Mouse (Mus musculus): Measurements from ENCODE around the gene Grifin.

Grifin gene

DNA sequence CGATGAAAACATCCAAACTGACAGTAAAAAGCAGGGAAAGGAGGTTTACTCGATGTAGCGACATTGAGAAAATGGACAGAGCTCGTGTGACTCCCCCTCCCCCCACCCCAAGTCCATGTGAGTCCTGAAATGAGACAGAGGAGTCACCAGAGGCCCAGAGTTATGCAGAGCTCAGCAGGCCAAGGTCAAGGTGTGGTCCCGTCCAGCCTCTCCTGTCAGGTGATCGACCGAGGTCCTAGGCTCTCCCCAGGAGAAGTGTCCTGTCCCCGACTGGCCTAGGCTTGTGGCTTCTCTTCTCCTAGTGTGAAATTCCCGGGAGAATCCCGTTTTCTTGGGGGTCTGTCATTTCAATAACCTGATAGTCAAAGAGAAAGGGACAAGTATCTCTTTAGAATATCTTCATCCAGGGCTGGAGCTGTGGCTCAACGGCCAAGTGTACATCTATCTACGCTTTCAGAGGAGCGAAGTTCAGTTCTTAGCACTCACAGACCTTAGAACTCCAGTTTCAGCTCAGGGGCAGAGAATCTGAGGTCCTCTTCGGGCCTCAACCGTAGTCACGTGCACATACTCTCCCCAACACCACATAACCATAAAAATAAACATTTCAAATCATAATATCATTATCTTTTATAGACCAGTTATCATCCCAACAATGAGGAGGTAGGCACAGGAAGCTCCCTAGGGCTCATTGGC lies 24.4 kb upstream of the Grifin start:
- DNase-seq (ENCODE audit: low read depth, low spot score), result no peak

GRCm38 (mm10) chr5:140583732-140584368 lies 19.0 kb upstream of the Grifin start:
- peak; percentile 83 for DNase-seq (ENCODE audit: low read depth, low spot score)

GRCm38 (mm10) chr5:140582995-140583731 lies 18.3 kb upstream of the Grifin start:
- DNase-seq (ENCODE audit: low read depth, low spot score), result peak; percentile 47

GRCm38 (mm10) chr5:140581569-140581968 lies 16.7 kb upstream of the Grifin start:
- peak; percentile 83 for DNase-seq (ENCODE audit: low read depth, low spot score)

- peak; percentile 81 for DNase-seq (ENCODE audit: low read depth, low spot score)
Measured at GRCm38 (mm10) chr5:140579771-140580170, 14.9 kb upstream of the Grifin start.

GRCm38 (mm10) chr5:140579221-140579620 lies 14.3 kb upstream of the Grifin start:
- no peak for DNase-seq (ENCODE audit: low read depth, low spot score)

DNA sequence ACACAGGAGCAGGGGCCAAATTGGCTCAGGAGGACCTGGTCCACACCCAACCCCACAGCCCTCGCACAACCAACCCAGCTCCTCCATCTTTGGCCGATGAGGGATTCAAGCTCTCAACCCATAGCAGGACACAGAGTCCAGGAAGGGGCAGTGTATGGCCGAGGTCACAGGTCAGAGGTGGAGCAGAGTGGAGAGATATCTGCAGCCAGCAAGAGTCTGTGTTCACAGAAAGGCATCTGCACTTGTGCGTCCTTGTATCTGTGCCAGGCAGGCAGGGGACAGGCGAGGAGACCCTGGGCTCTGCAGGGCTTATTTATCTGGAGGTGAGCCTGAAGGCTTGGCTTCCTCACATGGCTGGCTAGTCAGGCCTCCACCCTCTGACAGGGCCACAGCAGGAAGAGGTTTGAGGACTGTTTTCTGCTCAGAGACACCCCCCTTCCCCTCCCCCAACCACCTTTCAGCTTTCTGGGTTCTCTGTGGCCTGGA lies 10.6 kb upstream of the Grifin start:
- DNase-seq (ENCODE audit: low read depth, low spot score), result no peak

GRCm38 (mm10) chr5:140572611-140573010 lies 7.7 kb upstream of the Grifin start:
- no peak for DNase-seq (ENCODE audit: low read depth, low spot score)

GRCm38 (mm10) chr5:140571673-140572072 lies 6.8 kb upstream of the Grifin start:
- DNase-seq (ENCODE audit: low read depth, low spot score), result no peak

- DNase-seq (ENCODE audit: low read depth, low spot score), result no peak
Measured at GRCm38 (mm10) chr5:140571201-140571600, 6.3 kb upstream of the Grifin start.

GRCm38 (mm10) chr5:140570223-140570870 lies 5.5 kb upstream of the Grifin start:
- DNase-seq (ENCODE audit: low read depth, low spot score), result no peak

DNA sequence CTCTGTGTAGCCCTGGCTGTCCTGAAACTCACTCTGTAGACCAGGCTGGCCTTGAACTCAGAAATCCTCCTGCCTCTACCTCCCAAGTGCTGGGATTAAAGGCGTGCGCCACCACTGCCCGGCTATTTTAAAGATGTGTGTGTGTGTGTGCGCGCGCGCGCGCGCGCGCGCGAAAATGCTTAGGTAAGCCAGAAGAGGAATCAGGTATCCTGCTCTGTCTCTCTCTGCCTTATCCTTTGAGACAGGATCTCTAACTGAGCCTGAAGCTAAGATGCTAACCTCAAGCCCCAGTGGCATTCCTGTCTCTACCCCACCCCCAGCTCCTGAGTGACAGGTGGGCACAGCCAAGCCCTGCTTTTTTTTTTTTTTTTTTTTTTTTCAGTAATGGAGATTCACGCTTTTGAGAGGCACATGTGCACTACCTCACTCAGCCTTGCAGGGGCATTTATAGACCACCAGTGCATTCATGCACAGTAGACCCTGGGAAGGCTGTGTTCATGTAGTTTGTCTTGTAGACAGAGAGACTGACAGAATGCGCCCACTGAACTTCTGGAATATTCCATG lies 4.2 kb upstream of the Grifin start:
- DNase-seq (ENCODE audit: low read depth, low spot score), result no peak

- DNase-seq (ENCODE audit: low read depth, low spot score), result peak; percentile 70
Measured at GRCm38 (mm10) chr5:140568321-140568970, 3.6 kb upstream of the Grifin start.

DNA sequence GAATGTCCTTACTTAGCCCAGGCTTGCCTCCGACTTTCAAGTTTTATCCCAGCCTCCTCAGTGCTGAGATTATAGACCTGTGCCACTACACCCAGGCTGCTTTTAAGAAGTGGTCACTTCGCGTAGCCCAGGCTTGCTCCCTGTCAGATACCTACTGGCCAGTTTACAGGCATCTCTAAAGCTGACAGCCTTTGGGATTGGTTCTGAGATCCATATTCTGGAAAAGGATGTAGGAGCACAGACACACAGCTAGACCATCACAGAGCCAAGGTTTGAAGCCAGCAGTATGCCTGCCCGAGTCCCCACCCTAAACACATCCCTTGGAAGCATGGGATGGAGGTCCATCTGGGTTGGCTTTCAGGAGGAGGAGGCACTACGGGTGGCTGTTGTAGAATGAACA lies 2.9 kb upstream of the Grifin start:
- no peak for DNase-seq (ENCODE audit: low read depth, low spot score)

DNA sequence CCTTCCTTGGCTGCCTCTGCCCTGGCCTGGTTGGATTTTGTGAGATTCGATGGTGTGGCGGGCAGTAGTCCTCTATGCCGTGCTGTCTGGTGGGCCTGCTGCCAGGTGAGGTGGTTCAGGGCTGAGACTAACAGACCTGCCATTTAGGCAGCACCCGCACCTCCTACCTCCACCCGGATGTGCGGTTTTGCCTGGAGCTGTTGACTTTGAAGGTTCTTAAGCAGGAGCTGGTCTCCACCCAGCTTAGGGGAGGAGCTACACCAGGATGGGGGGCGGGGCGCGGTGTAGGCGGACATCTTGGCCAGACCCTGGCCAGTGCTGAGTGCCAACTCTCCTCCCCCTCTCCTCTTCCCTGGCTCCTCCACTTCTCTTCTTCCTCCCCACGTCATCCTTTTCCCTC lies 2.5 kb upstream of the Grifin start:
- no peak for DNase-seq (ENCODE audit: low read depth, low spot score)

DNA sequence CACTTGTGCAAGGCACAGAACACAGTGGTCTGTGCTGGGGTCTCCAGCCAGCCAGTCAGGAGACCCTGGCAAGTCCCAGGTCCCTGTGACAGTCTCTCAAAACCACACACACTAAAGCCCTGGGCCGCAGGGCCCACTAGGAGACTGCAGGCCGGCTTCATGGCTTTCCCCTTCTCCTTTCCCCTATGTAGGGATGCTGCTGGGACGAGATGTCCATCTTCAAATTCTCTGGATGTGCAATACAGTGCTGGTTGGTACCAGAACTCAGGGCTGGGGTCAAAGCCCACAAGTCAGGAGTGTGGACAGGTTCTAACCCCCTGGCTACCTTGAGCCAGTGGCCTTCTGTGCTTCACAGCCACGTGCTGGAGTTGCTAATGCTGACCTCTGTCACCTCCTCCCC lies 1.4 kb upstream of the Grifin start:
- no peak for DNase-seq (ENCODE audit: low read depth, low spot score)

DNA sequence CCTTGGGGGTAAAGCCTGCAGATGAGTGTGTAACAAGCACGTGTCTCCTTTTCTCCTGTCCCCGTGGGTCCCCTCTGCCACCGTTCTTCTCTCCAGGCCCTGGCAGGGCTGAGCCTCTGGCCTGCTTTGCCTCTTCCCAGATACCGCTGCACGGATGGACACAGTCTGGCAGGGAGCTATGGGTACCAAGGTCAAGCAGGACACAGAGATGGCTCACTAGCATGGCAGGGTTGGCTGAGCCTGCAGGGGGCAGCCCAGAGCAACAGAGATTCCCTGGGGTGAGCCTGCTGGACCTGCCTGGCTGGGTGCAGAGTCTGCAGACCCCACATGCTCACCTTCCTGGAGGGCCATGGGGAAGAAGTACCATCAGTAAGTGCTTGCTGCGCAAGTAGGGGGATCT lies 985 bp upstream of the Grifin start:
- DNase-seq (ENCODE audit: low read depth, low spot score), result no peak

DNA sequence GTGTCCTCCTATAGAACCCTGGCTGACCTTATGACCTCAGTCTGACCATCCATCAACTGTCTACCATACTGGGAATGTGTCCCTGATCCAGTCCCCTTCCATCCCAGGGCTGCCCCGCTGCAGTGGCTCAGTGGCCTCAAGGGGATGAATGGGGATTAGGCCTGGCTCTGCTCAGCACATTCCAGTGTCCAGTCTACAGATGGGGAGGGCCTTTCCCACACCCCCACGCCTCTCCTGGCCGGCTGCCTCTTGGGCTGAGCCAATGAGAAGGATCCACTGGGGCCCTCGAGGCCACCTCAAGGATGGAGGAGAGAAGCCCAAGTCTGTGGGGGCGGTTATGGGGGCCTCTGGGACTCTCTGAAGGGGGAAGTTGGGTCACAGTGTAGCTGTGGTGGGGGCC lies 580 bp upstream of the Grifin start:
- no peak for DNase-seq (ENCODE audit: low read depth, low spot score)

DNA sequence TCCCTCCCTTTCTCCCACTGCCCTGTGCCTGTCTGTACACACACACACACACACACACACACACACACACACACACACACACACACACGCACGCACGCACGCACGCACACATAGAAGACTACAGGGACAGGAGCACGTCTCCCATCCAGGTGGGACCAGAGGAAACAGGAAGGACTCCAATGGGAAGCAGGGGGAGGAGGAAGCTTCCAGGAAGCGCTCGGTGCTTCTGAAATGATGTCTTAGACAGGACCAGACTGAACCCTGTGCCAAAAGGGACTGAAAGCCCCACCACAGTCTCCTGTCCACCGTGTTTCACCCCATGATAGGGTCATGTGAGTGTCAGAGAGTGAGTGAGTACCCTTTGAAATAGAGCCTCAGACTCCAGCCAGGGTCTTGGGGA lies 2.3 kb downstream of the Grifin start:
- no peak for DNase-seq (ENCODE audit: low read depth, low spot score)

DNA sequence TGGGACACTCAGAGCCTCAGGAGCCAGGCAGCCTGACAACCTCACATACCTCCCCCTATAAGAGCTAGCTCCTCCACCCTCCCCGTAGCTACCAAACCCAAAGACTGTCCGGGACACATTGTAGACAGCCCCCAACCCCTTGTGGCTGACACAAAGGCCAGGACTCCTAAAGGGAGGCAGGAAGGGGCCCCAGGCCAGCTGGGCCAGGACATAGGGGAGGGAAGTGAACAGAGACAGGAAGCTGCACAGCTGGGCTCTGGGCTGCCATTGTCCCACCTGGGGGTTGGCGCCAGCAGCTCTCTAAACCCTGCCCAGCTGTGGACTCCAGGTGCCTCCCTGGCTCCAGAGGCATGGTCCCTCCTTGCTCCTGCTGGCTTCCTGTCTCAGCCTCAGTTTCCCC lies 8.0 kb downstream of the Grifin start:
- DNase-seq (ENCODE audit: low read depth, low spot score), result no peak

- DNase-seq (ENCODE audit: low read depth, low spot score), result no peak
Measured at GRCm38 (mm10) chr5:140553719-140554118, 11.2 kb downstream of the Grifin start.
